Mouse (Mus musculus): ENCODE data around the gene Il20.

DNA sequence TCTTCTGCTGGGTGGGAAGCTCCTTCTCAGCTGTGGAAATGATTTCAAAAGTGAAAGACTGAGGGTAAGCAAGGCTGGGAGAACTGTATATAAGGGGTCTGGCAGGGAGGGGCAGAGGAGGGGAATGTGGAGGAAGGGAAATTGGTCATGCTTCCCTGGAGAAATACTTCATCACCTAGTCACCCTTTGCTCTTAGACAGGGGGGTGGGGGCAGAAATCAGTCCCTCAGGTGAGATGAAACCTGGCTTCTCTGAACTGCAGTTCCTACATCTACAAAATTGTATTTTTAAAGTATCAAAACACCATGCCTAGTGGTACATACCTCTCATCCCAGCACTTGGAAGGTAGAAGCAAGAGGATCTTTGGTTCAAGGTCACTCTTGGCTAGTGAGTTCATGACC lies 23.9 kb downstream of the Il20 start, which contains the start of gene Il24:
- TF ChIP-seq CTCF (conservative IDR thresholded peaks at IDR 0.05; ENCODE audit: low read length) (no peak), POU5F1 (IDR thresholded peaks at IDR 0.05; ENCODE audit: borderline replicate concordance, low read length) (no peak)

Measured in E14TG2a.4 (cell line).